Mouse (Mus musculus) midbrain, embryonic 16.5 days (tissue): ENCODE measurements around the gene Pcdh9. TPM values are rescaled to one million over a fixed set of nuclear protein-coding genes. Genes with fewer than 3 reads are reported as not detected.
A peak's percentile ranks its signal among the peaks of the same experiment; 100 is the strongest.

Experiments
- ATAC-seq: fragments of 200-750 bp; cut with Nextera tagmentation; 2 replicates; pipeline ENCODE4 v1.8.0; 2017; ENCODE audit warnings: moderate TSS enrichment
- H3K27ac ChIP-seq: fragments of 300-500 bp; sonication (generic); 2 replicates; pipeline ENCODE4 v1.5.1; 2014; ENCODE audit warnings: mild to moderate bottlenecking, low read length, mixed read lengths
- H3K27me3 ChIP-seq: fragments of 300-500 bp; sonication (generic); 2 replicates; pipeline ENCODE4 v1.6.1; 2014; ENCODE audit warnings: low read depth, low read length, mixed read lengths; ENCODE audit not compliant: control insufficient read depth, insufficient read depth
- H3K36me3 ChIP-seq: fragments of 300-500 bp; sonication (generic); 2 replicates; pipeline ENCODE4 v1.6.1; 2014; ENCODE audit warnings: mild to moderate bottlenecking, low read length, moderate library complexity, mixed read lengths; ENCODE audit not compliant: control insufficient read depth, insufficient read depth
- H3K4me1 ChIP-seq: fragments of 300-500 bp; sonication (generic); 2 replicates; pipeline ENCODE4 v1.6.1; 2014; ENCODE audit warnings: mild to moderate bottlenecking, low read length, mixed read lengths; ENCODE audit not compliant: control insufficient read depth, insufficient read depth
- H3K4me2 ChIP-seq: fragments of 300-500 bp; sonication (generic); 2 replicates; pipeline ENCODE4 v1.6.1; 2014; ENCODE audit warnings: mild to moderate bottlenecking, low read length, mixed read lengths
- H3K4me3 ChIP-seq: fragments of 300-500 bp; sonication (generic); 2 replicates; pipeline ENCODE4 v1.5.1; 2014; ENCODE audit warnings: low read depth, mild to moderate bottlenecking, low read length, moderate library complexity, mixed read lengths
- H3K9ac ChIP-seq: fragments of 300-500 bp; sonication (generic); 2 replicates; pipeline ENCODE4 v1.6.1; 2014; ENCODE audit warnings: low read depth, low read length, mixed read lengths
- H3K9me3 ChIP-seq: fragments of 300-500 bp; sonication (generic); replicated peaks from 2 replicates; pipeline ENCODE4 v1.6.1; 2014; ENCODE audit warnings: mild to moderate bottlenecking, low read length, mixed read lengths; ENCODE audit not compliant: control insufficient read depth, poor library complexity, severe bottlenecking
- WGBS: fragments of 180-500 bp; shearing (Covaris S2); extraction: QIAGEN DNeasy Blood & Tissue Kit; methylation state at CpG from one replicate; pipeline ENCODE4 v1.1.7; 2014; 5-methylcytosine and 5-hydroxymethylcytosine counted together
- polyA plus RNA-seq: library from polyadenylated mRNA; unstranded; fragments of >200 nt; fragmentation: Nextera tagmentation; extraction: Ambion mirVana; gene quantifications from 2 replicates; pipeline ENCODE4 v1.2.1, GENCODE M21; 2015

Pcdh9 gene
- polyA plus RNA-seq, 1 experiment from 2014 or later = 179 TPM

DNA sequence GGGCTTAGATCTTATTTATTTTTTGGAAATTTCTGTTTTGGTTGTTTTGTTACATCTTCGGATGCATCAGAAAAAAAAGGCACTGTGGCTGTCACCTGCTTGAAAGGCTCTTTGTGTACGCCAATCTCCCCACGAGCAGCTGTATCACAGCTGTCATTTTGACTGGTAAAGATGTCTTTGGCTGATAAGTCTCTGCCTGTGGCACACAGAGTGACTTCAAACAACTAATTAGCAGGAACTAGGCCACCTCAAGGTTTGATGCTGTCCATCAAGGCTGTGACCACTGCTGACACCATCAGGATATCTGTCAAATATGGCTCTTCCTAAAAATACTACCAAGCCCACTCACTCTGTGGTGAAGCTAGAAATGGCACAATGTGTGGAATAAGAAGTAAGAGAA is 336.7 kb downstream of the Pcdh9 start:
- H3K9me3 ChIP-seq = no peaks in the 10 kb centered on the region
- H3K27ac ChIP-seq = no peak overlapping the region
- H3K27me3 ChIP-seq = no peaks in the 10 kb centered on the region
- H3K36me3 ChIP-seq = no peaks in the 10 kb centered on the region
- WGBS = 34% methylated on average over 3 of the region's 3 CpGs
- H3K9ac ChIP-seq = no peak overlapping the region
- no peak for ATAC-seq
- H3K4me2 ChIP-seq = no peak overlapping the region
- no peaks in the 10 kb centered on the region for H3K4me1 ChIP-seq
- no peak overlapping the region for H3K4me3 ChIP-seq

DNA sequence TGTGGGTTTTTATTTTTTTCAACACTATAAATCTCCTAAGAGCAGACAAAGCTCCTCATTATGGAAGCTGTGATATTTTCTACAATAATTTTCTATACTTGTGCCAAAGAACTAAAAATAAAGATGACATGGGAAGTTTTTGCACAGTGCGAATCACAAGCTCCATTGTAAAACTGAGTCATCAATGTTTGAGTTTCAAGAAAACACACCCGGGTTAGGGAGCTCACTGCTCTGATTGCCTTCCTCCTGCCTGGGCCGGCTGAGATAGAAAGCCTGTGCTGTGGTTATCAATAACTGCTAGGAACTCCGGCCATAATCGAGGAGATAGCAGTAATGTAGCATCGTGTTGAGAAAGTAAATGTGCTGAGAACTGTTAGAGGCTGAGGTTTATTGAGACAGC is 344.9 kb downstream of the Pcdh9 start:
- Histone ChIP-seq H3K27me3 (no peaks in the 10 kb centered on the region), H3K4me1 (peaks cover 3% of the 10 kb centered on the region; the same call in 1 of the 2 replicates), H3K27ac (no peak overlapping the region), H3K36me3 (no peaks in the 10 kb centered on the region), H3K9me3 (no peaks in the 10 kb centered on the region), H3K4me2 (no peak overlapping the region), H3K4me3 (no peak overlapping the region), H3K9ac (no peak overlapping the region)
- 85% methylated on average over 6 of the region's 6 CpGs for WGBS
- no peak for ATAC-seq

DNA sequence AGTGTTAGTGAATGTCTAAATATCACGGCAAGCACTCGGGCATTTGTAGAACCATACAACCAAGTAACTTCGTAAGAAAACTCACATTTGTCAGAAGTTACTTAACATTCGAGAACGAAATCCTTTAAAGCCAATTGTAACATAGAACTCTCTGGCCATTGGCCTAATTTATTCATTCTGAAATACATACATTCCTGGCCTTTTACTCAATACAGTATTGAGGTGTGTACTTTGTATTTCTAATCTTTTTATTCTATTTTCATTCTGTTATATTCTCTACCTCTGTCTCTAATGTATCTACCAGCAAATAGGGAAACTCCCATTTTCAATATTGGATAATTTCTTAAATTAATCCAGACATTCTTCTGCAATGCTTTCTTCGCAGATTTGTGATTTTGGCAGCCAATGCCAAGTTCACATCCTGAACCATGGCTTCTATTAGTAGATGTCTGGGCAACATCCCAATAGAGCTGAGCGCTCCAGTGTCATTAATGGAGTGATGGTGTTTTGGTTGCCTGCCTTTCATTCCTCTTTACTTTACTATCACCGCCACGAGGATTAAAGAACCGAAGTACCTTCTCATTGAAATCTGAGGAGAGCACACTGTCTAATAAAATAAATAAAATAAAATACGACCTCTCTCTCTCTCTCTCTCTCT is 346.4 kb downstream of the Pcdh9 start:
- Histone ChIP-seq H3K4me1 (peaks cover 3% of the 10 kb centered on the region; the same call in 1 of the 2 replicates), H3K27ac (no peak overlapping the region), H3K4me2 (no peak overlapping the region), H3K9ac (no peak overlapping the region), H3K27me3 (no peaks in the 10 kb centered on the region), H3K4me3 (no peak overlapping the region), H3K9me3 (no peaks in the 10 kb centered on the region), H3K36me3 (no peaks in the 10 kb centered on the region)
- WGBS = 77% methylated on average over 11 of the region's 11 CpGs
- no peak for ATAC-seq

DNA sequence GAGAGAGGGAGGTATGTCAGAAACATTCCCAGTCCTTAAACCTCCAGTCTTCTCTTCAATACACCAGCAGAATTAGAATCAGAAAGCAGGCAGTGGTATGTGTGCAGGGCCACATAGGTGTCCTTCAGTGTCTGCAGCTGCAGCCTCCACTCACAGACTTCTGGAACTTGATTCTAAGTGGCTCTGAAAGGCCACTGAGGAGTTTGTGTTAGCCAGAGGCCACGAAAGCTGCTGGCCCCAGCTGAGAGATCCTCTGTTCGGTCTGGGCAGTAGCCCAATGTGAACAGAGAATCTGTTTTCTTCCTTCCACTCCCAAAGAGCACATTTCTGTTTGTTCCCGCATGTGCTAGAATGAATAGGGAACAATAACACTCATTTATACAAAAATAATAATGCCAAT is 346.9 kb downstream of the Pcdh9 start:
- H3K9ac ChIP-seq = no peak overlapping the region
- peak; percentile 68; the same call in 1 of the 2 replicates for ATAC-seq
- H3K36me3 ChIP-seq = no peaks in the 10 kb centered on the region
- WGBS = 49% methylated on average over 3 of the region's 3 CpGs
- no peak overlapping the region for H3K4me3 ChIP-seq
- peaks cover 3% of the 10 kb centered on the region; the same call in 1 of the 2 replicates for H3K4me1 ChIP-seq
- H3K27ac ChIP-seq = no peak overlapping the region
- no peak overlapping the region for H3K4me2 ChIP-seq
- no peaks in the 10 kb centered on the region for H3K9me3 ChIP-seq
- no peaks in the 10 kb centered on the region for H3K27me3 ChIP-seq

DNA sequence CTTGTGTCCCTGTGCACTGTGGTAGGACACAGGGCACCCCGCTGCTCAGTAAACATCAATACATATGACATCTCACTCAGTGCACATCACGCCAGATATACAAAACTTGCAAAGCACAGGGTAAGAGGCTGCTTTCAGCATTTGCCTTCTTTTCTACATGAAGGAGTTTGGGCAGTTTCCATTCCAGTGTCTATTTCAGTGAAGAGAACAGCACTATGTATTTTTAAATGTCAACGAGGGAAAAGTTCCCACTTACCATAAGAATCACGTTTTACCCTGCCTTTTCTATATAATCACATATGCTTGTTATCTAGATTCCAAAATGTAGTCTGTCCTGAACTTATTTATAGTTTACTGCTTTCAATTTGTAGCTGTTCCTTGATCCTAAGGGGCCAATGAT is 355.6 kb downstream of the Pcdh9 start:
- no peaks in the 10 kb centered on the region for H3K27me3 ChIP-seq
- WGBS = 82% methylated on average over 4 of the region's 4 CpGs
- H3K4me3 ChIP-seq = no peak overlapping the region
- no peak overlapping the region for H3K27ac ChIP-seq
- no peaks in the 10 kb centered on the region for H3K9me3 ChIP-seq
- ATAC-seq = no peak
- no peak overlapping the region for H3K4me2 ChIP-seq
- no peaks in the 10 kb centered on the region for H3K4me1 ChIP-seq
- no peaks in the 10 kb centered on the region for H3K36me3 ChIP-seq
- H3K9ac ChIP-seq = no peak overlapping the region

DNA sequence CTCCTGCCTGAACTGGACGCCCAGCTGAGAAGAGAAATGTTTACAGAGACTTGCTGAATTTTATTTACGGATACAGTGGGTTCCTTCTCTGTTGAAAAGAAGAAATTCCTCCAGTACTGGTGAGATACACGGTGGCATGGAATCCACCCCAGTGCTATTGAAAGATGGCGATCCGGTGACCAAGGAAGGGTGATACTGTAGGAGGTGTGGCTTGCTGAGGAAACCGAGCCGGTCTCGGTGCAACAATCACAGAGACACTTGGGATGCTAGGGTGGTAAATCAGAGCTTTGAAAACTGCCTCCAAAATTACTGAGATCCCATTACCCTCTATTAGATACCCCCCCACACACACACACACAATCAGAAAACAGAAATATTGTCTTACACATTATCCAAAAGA is 367.0 kb downstream of the Pcdh9 start:
- WGBS = 76% methylated on average over 8 of the region's 8 CpGs
- no peak for ATAC-seq
- H3K9ac ChIP-seq = no peak overlapping the region
- H3K36me3 ChIP-seq = no peaks in the 10 kb centered on the region
- H3K27ac ChIP-seq = peak overlapping the region; percentile 12; the same call in 1 of the 2 replicates
- no peak overlapping the region for H3K4me3 ChIP-seq
- H3K4me1 ChIP-seq = peaks cover 5% of the 10 kb centered on the region; the same call in 1 of the 2 replicates
- peaks cover 2% of the 10 kb centered on the region; the same call in 1 of the 2 replicates for H3K9me3 ChIP-seq
- no peaks in the 10 kb centered on the region for H3K27me3 ChIP-seq
- no peak overlapping the region for H3K4me2 ChIP-seq

DNA sequence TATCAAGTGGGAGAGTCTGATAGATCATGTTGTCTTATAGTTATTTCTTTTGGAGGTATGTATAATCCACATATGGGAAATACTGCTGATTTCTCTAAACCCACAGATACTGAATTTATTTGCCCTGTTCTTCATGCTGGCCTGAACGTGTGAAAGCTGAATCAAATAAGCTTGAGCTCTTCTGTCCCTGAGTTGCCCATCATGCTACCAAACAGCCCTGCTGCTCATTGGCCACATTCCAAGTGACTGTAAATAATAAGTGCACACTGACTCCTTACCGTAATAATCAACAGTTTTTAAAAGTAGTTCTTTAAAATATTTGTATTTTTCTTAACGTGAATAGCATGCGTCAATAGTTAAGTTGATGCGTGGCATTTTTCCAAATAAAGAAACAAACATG is 370.3 kb downstream of the Pcdh9 start:
- ATAC-seq = no peak
- 71% methylated on average over 5 of the region's 5 CpGs for WGBS

DNA sequence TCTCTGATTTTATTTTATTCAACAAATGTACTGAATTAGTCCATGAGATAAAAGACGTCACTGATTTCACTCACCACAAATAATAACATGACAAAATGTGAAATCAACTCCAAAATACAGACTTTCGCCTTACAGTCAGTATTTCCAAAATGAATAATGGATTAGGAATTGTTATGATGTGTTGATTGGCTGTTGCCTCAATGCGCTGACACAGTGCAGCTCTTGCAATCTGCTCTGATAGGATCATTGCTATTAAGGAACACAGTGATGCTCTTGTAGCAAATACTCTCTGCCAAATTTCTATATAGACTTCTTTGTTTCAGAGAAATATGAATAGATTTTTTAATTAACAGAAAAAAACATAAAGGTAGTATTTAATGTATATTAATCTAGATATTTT is 373.8 kb downstream of the Pcdh9 start:
- H3K4me2 ChIP-seq = no peak overlapping the region
- no peaks in the 10 kb centered on the region for H3K36me3 ChIP-seq
- H3K27ac ChIP-seq = no peak overlapping the region
- no peak for ATAC-seq
- no peaks in the 10 kb centered on the region for H3K4me1 ChIP-seq
- no peaks in the 10 kb centered on the region for H3K9me3 ChIP-seq
- H3K4me3 ChIP-seq = no peak overlapping the region
- 68% methylated on average over 3 of the region's 3 CpGs for WGBS
- no peak overlapping the region for H3K9ac ChIP-seq
- H3K27me3 ChIP-seq = no peaks in the 10 kb centered on the region

More for the DNA sequence above, 370.3 kb downstream of the Pcdh9 start:
- H3K4me1 ChIP-seq = peaks cover 5% of the 10 kb centered on the region; the same call in 1 of the 2 replicates
- H3K27me3 ChIP-seq = no peaks in the 10 kb centered on the region
- no peak overlapping the region for H3K4me2 ChIP-seq
- no peaks in the 10 kb centered on the region for H3K9me3 ChIP-seq
- H3K9ac ChIP-seq = no peak overlapping the region
- H3K36me3 ChIP-seq = no peaks in the 10 kb centered on the region
- H3K27ac ChIP-seq = no peak overlapping the region
- H3K4me3 ChIP-seq = no peak overlapping the region

DNA sequence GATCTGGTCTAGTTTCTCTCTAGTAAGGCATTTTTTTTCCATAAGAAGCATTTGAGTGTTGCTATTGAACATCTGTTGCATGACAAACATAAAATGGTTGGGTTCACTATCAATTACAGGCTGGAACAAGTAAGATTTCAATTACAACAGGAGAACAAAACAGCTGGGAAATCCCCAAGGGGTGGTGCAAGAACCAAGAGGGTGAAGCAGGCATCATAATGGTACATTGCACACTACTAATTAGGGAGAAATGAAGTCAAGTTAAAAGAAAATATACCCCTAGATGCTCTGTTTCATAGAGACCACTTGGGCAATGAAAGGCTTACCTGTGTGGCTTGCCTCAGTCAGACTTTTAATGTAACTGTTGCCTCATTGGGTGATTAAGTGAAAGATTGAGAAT is 384.4 kb downstream of the Pcdh9 start:
- no peak overlapping the region for H3K27ac ChIP-seq
- no peak for ATAC-seq
- no peaks in the 10 kb centered on the region for H3K4me1 ChIP-seq
- no peak overlapping the region for H3K4me3 ChIP-seq
- H3K9me3 ChIP-seq = no peaks in the 10 kb centered on the region
- no peak overlapping the region for H3K4me2 ChIP-seq
- H3K9ac ChIP-seq = no peak overlapping the region
- no peaks in the 10 kb centered on the region for H3K27me3 ChIP-seq
- H3K36me3 ChIP-seq = no peaks in the 10 kb centered on the region
